Mouse (Mus musculus) thymus, adult 2 months (tissue): Measurements from ENCODE around the gene Adamtsl5.

Source experiments
- CTCF ChIP-seq: fragments of 200-500 bp; IDR thresholded peaks from 2 replicates; pipeline ENCODE4 v1.5.1; 2012; ENCODE audit warnings: mild to moderate bottlenecking, control low read depth, low read length, moderate library complexity, borderline replicate concordance; ENCODE audit not compliant: control insufficient read depth, poor library complexity, insufficient read depth; ENCODE audit errors: extremely low read depth
- POLR2A ChIP-seq: fragments of 200-500 bp; IDR thresholded peaks from 2 replicates; pipeline ENCODE4 v1.6.1; 2012; ENCODE audit warnings: mild to moderate bottlenecking, low read length, control low read depth, moderate library complexity; ENCODE audit not compliant: control insufficient read depth, poor library complexity, insufficient read depth; ENCODE audit errors: extremely low read depth

DNA sequence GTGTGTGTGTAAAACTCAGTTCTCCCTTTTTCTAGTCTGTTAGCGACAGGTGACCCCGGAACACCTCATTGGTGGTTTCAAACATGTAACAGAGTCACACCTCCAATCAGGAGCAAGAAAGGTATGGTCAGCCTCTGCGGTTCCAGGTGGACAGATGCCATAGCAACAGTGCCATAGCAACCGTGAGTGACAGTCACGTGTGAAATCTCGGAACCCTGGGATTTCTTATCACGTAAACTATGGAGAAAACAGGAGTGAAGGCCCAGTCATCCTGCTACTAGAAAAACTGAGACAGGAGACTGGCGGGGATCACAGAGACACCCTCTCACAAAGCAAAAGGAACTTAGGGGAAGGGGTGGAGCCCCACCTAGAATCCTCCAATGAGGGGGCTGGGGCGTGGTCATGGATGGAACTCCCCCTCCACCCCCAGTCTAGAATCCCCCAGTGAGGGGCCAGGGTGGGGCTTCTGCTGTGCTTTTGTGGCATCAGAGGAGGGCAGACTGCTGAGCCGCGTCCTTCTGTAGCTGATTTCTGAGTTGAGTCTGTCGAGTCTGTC, 23.3 kb upstream of the Adamtsl5 start:
- TF ChIP-seq POLR2A: no peak
- TF ChIP-seq CTCF: no peak
